Mouse (Mus musculus): ENCODE results near the gene Hectd4. TPM values are rescaled to one million over a fixed set of nuclear protein-coding genes. Genes with fewer than 3 reads are reported as not detected.
"Not testable (repeated sequence)": the region's sequence is repeated elsewhere in the genome, so short reads cannot be mapped to it uniquely, and the experiment has no call there.

The Hectd4 gene
- polyA plus RNA-seq, 1 experiment from 2014 or later, result 7.8 TPM

GRCm38 (mm10) chr5:121209755-121210600 is 10.0 kb upstream of the Hectd4 start:
- Histone ChIP-seq H3K27ac (no peak overlapping the region), H3K9ac (no peak overlapping the region), H3K4me2 (replicated peaks) (no peak overlapping the region), H3K27me3 (no peaks in the 10 kb centered on the region), H3K36me3 (peaks cover 74% of the 10 kb centered on the region), H3K4me3 (no peak overlapping the region), H3K4me1 (peaks cover 18% of the 10 kb centered on the region), H3K9me3 (no peaks in the 10 kb centered on the region)
- no peak for ATAC-seq (ENCODE audit: insufficient number of reproducible peaks, insufficient read depth, low FRiP score, low TSS enrichment)
- 89% methylated on average over 9 of the region's 9 CpGs for WGBS

- 93% methylated on average over 1 of the region's 1 CpGs for WGBS
- Histone ChIP-seq H3K4me1 (peaks cover 18% of the 10 kb centered on the region), H3K9me3 (no peaks in the 10 kb centered on the region), H3K4me3 (no peak overlapping the region), H3K27ac (no peak overlapping the region), H3K9ac (no peak overlapping the region), H3K27me3 (no peaks in the 10 kb centered on the region), H3K36me3 (peaks cover 73% of the 10 kb centered on the region), H3K4me2 (replicated peaks) (no peak overlapping the region)
- ATAC-seq (ENCODE audit: insufficient number of reproducible peaks, insufficient read depth, low FRiP score, low TSS enrichment), result no peak
These were observed 9.5 kb upstream of the Hectd4 start for GRCm38 (mm10) chr5:121210601-121210924.

DNA sequence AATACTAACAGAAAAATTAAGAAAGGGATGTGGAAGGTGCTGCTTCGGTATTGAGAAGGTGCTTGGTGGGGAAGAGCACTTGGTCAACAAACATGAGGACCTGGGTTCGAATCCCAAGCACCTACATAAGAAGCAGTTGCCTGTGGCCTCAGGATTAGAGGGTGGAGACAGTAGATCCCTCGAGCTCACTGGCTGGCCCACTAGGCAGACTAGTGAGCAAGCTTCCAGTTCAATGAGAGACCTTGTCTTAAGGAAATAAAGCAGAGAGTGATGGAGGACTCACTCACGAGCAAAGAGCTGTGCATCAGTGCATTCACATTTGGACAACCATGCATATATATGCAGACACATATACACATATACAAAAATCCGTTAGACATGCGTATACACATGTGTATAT is 7.9 kb upstream of the Hectd4 start:
- no peaks in the 10 kb centered on the region for H3K9me3 ChIP-seq
- H3K36me3 ChIP-seq, result peaks cover 57% of the 10 kb centered on the region
- H3K4me3 ChIP-seq, result no peak overlapping the region
- no peak overlapping the region for H3K27ac ChIP-seq
- 94% methylated on average over 6 of the region's 6 CpGs for WGBS
- H3K27me3 ChIP-seq, result no peaks in the 10 kb centered on the region
- no peak for ATAC-seq (ENCODE audit: insufficient number of reproducible peaks, insufficient read depth, low FRiP score, low TSS enrichment)
- H3K4me1 ChIP-seq, result 0 out of 2 replicates have a peak, but pooled peaks cover 3% of the 10 kb centered on the region
- no peak overlapping the region for H3K4me2 ChIP-seq (replicated peaks)
- no peak overlapping the region for H3K9ac ChIP-seq

GRCm38 (mm10) chr5:121214707-121215106 is 5.3 kb upstream of the Hectd4 start:
- H3K9me3 ChIP-seq, result no peaks in the 10 kb centered on the region
- no peaks in the 10 kb centered on the region for H3K27me3 ChIP-seq
- H3K27ac ChIP-seq, result no peak overlapping the region
- 53% methylated on average over 7 of the region's 7 CpGs for WGBS
- no peak overlapping the region for H3K4me2 ChIP-seq (replicated peaks)
- no peak for ATAC-seq (ENCODE audit: insufficient number of reproducible peaks, insufficient read depth, low FRiP score, low TSS enrichment)
- peaks cover 31% of the 10 kb centered on the region for H3K36me3 ChIP-seq
- no peaks in the 10 kb centered on the region for H3K4me1 ChIP-seq
- no peak overlapping the region for H3K9ac ChIP-seq
- H3K4me3 ChIP-seq, result no peak overlapping the region

- no peak for ATAC-seq (ENCODE audit: insufficient number of reproducible peaks, insufficient read depth, low FRiP score, low TSS enrichment)
- Histone ChIP-seq H3K4me1 (no peaks in the 10 kb centered on the region), H3K9me3 (no peaks in the 10 kb centered on the region), H3K27me3 (no peaks in the 10 kb centered on the region), H3K9ac (no peak overlapping the region), H3K4me2 (replicated peaks) (no peak overlapping the region), H3K27ac (no peak overlapping the region), H3K4me3 (no peak overlapping the region), H3K36me3 (peaks cover 25% of the 10 kb centered on the region)
- whole genome bisulfite sequencing, result 52% methylated on average over 13 of the region's 13 CpGs
These were observed 4.5 kb upstream of the Hectd4 start for GRCm38 (mm10) chr5:121215380-121216125.

DNA sequence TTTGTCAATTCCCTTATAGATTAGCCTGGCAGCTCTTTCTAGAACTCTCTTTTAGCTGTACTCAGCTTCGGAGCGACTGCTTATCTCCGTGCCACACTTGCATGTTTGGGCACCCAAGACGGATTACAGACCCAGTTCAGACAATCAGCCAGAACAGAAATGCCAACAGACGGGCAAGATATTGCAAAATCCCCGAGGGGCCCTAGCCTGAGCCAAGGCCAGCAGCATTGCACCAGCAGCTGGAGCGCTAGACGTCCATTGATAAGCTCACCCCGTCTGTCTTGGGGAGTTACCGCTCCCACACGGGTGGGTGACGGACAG is 3.9 kb upstream of the Hectd4 start:
- Histone ChIP-seq H3K4me3 (no peak overlapping the region), H3K36me3 (peaks cover 20% of the 10 kb centered on the region), H3K27ac (no peak overlapping the region), H3K27me3 (no peaks in the 10 kb centered on the region), H3K9me3 (no peaks in the 10 kb centered on the region), H3K4me2 (replicated peaks) (no peak overlapping the region), H3K4me1 (peaks cover 1% of the 10 kb centered on the region; the same call in 1 of the 2 replicates), H3K9ac (no peak overlapping the region)
- ATAC-seq (ENCODE audit: insufficient number of reproducible peaks, insufficient read depth, low FRiP score, low TSS enrichment), result no peak
- WGBS, result 87% methylated on average over 12 of the region's 12 CpGs

GRCm38 (mm10) chr5:121216584-121217312 is 3.3 kb upstream of the Hectd4 start:
- H3K9me3 ChIP-seq; ATAC-seq (ENCODE audit: insufficient number of reproducible peaks, insufficient read depth, low FRiP score, low TSS enrichment); H3K27ac ChIP-seq; H3K4me2 ChIP-seq (replicated peaks); H3K27me3 ChIP-seq; H3K4me1 ChIP-seq; H3K4me3 ChIP-seq; H3K9ac ChIP-seq: not testable (repeated sequence)
- WGBS, result 79% methylated on average over 9 of the region's 9 CpGs
- peaks cover 13% of the 10 kb centered on the region for H3K36me3 ChIP-seq

DNA sequence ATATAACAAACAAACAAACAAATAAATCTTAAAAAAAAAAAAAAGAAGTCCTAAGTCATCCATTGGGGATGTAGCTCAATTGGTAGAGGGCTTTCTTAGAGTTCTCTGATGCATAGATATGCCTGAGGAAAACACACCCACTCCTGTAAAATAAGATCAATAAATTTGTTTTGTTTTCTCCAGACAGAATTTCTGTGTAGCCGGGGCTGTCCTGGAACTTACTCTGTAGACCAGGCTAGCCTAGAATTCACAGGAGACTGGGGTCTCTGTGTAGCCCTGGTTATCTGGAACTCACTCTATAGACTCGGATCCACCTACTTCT is 2.7 kb upstream of the Hectd4 start:
- no peak overlapping the region for H3K9ac ChIP-seq
- H3K4me3 ChIP-seq, result no peak overlapping the region
- WGBS, result 82% methylated on average over 2 of the region's 2 CpGs
- H3K36me3 ChIP-seq, result peaks cover 8% of the 10 kb centered on the region
- no peak for ATAC-seq (ENCODE audit: insufficient number of reproducible peaks, insufficient read depth, low FRiP score, low TSS enrichment)
- H3K4me1 ChIP-seq, result peaks cover 9% of the 10 kb centered on the region; the same call in 1 of the 2 replicates
- H3K27ac ChIP-seq, result no peak overlapping the region
- H3K9me3 ChIP-seq, result no peaks in the 10 kb centered on the region
- H3K4me2 ChIP-seq (replicated peaks), result no peak overlapping the region
- no peaks in the 10 kb centered on the region for H3K27me3 ChIP-seq

- Histone ChIP-seq H3K27me3 (no peaks in the 10 kb centered on the region), H3K36me3 (no peaks in the 10 kb centered on the region), H3K4me3 (no peak overlapping the region), H3K27ac (no peak overlapping the region), H3K9me3 (no peaks in the 10 kb centered on the region), H3K4me1 (peaks cover 9% of the 10 kb centered on the region; the same call in 1 of the 2 replicates), H3K9ac (no peak overlapping the region), H3K4me2 (replicated peaks) (no peak overlapping the region)
- ATAC-seq (ENCODE audit: insufficient number of reproducible peaks, insufficient read depth, low FRiP score, low TSS enrichment), result no peak
- whole genome bisulfite sequencing, result 67% methylated on average over 1 of the region's 1 CpGs
These were observed 829 bp upstream of the Hectd4 start for GRCm38 (mm10) chr5:121219190-121219589.

- WGBS, result under 1% methylated on average over 28 of the region's 38 CpGs
- Histone ChIP-seq H3K4me1 (peaks cover 9% of the 10 kb centered on the region; the same call in 1 of the 2 replicates), H3K4me2 (replicated peaks) (peak overlapping the region; percentile 96), H3K27ac (peak overlapping the region; percentile 80), H3K9me3 (no peaks in the 10 kb centered on the region), H3K27me3 (no peaks in the 10 kb centered on the region), H3K36me3 (no peaks in the 10 kb centered on the region), H3K4me3 (peak overlapping the region; percentile 91), H3K9ac (peak overlapping the region; percentile 85)
- 0 out of 2 replicates have a peak, but pooled peaks have one; percentile 13 for ATAC-seq (ENCODE audit: insufficient number of reproducible peaks, insufficient read depth, low FRiP score, low TSS enrichment)
These were observed 798 bp downstream of the Hectd4 start for GRCm38 (mm10) chr5:121220732-121221301.

- Histone ChIP-seq H3K9ac (peak overlapping the region; percentile 85), H3K36me3 (no peaks in the 10 kb centered on the region), H3K27ac (no peak overlapping the region), H3K27me3 (no peaks in the 10 kb centered on the region), H3K4me3 (peak overlapping the region; percentile 91), H3K4me1 (peaks cover 9% of the 10 kb centered on the region; the same call in 1 of the 2 replicates), H3K9me3 (no peaks in the 10 kb centered on the region), H3K4me2 (replicated peaks) (peak overlapping the region; percentile 96)
- 18% methylated on average over 23 of the region's 23 CpGs for WGBS
- ATAC-seq (ENCODE audit: insufficient number of reproducible peaks, insufficient read depth, low FRiP score, low TSS enrichment), result no peak
These were observed 1.4 kb downstream of the Hectd4 start for GRCm38 (mm10) chr5:121221328-121221850.
